Mouse (Mus musculus) right cerebral cortex, postnatal 10 days (tissue): ENCODE data around the gene Vegfb.
"Not testable (repeated sequence)": the region's sequence is repeated elsewhere in the genome, so short reads cannot be mapped to it uniquely, and the experiment has no call there.

ENCODE experiments used
- DNase-seq, 2 experiments: peaks; one replicate each; pipeline ENCODE4 v3.0.0; 2021; ENCODE audit warnings: low spot score in 2 of 2

Gene Vegfb

DNA sequence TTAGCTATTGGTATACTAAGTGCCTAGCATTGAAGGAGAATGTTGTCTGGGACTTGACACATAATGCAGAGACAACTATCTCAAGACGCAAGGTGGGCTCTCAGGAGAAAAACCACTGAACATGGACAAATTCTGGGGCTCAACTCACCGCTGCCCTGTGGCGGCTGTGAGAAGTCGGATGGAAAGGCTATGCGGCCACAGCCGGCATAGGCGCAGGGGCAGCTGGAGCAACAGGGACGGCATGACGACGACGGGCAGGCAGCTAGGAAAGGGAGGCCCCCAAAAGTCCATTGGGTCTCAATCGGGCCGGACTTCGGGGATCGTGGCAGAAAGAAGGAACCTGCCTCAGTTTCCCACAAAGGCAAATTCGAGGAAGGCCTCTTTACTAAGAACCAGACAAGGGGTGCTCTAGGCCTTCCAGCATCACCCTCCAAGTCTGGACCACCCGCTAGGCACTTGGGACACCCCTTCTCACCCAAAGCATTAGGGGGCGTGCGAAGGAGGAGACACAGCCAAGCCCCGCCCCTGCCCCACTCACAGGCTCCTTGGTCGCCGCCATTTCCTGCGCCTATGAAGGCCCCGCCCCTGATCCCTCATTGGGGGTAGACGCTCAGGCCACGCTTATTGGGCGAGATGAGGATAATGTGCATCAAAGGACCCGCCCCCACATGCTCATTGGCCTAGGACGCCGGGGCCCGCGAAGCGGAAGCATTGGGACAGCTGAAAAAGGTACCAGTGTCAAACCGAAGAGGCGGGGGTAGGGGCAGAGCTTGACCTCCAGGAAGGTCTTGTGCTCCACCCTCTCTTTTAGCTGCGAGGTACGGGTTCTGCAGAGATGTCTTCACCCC lies 4.8 kb upstream of the Vegfb start, which contains the start of gene Dnajc4:
Gene Dnajc4, minus strand, starts transcription at position 562 of the 848 bp plus-strand sequence.
- peak; percentile 98 for DNase-seq

DNA sequence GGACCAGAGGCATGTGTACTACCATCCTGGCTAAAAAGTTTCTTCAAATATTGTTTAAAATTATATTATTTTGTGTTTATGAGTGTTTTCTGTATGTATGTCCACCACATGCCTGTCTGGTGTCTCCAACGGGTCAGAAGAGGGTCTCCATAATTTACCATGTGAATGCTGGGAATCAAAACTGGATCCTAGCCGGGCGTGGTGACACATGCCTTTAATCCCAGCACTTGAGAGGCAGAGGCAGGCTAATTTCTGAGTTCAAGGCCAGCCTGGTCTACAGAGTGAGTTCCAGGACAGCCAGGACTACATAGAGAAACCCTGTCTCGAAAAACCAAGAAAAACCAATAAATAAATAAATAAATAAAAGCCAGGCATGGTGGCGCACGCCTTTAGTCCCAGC lies 3.7 kb upstream of the Vegfb start:
- DNase-seq, result not testable (repeated sequence)

DNA sequence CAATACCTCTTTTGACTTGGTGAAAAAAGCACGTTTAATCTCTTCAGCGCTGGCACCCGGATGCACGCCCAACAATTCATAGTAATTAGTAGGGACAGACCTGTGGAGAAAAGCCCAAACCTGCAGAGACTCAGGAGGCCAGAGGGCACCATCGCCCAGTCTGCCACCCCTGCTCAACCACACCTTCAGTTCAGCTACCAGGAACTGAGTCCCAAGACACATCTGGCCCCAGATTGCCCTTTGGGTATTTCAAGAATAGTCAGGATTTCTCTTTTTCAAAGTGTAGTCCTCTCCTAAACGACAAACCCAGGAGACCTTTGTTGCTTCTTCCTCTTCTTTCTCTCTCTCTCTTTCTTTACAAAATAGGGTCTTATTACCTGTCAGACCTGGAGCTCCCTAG lies 3.3 kb upstream of the Vegfb start:
- DNase-seq, result no peak

DNA sequence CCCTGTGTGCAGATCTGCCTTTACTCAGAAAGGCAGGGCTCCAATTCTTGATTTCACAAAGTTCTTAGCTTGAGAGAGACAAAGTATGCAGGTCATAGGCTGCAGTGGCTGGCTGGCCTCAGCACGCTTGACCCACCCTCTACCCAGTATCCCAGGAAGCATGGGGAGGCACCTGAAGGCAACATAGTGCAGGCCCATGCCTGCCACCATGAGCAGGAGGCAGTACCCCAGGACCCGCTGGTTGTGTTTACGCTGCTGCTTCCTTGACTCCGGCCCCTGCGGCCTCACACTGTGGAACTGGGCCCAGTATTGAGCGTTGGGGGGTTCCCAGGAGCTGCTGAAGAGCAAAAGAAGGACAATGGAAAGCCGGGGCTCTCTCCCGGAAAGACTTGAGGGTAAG lies 1.8 kb upstream of the Vegfb start:
- peak in 1 of 2 experiments; percentile 33 for DNase-seq

DNA sequence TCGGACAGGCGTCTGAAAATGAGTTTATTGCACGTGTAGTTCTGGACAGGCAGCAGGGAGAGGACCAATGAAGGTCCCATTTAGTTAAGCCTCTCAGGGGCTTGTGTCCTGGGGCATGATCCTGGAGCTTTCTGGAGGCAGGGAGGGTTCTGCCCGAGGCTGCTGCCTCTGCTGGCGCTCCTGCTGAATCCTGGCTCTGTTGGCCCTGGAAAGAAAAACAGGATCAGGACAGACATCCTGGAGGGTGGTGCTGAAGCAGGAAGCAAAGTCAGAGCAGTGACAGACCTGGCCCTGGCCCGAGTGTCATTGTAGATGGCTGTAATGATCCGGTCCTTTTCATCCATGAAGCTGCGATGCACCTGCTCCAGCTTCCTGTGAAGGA lies 444 bp upstream of the Vegfb start:
- no peak for DNase-seq

DNA sequence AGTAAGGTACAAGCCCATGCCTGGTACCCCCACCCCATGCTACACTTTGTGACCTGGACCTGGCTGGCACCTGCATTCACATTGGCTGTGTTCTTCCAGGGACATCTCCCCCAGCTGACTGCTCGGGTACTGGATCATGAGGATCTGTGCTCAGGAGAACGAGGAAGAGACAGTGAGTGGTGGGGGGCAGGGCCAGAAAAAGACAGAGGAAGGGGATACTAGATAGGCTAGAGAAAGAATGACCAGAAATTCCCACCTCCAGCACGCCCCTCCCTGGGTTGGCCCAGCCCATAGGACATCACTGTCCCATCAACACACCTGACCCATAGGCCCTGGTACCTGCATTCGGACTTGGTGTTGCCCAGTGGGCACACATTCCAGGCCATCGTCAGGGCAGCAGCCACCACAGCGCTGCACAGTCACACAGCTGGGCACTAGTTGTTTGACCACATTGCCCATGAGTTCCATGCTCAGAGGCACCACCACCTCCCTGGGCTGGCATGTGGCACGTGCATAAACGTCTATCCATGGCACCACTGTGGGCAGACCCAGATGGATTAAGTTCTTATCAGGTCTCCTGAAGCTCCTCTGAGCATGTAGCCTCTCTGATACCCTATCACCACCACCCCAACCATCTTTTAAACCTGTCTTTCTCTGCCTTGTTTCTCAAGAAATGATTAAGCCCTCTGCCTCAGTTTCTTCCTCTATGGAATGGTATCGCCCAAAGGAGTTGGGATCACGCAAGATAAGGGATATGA lies 1.3 kb downstream of the Vegfb start:
- peak in 1 of 2 experiments; percentile 30 for DNase-seq

DNA sequence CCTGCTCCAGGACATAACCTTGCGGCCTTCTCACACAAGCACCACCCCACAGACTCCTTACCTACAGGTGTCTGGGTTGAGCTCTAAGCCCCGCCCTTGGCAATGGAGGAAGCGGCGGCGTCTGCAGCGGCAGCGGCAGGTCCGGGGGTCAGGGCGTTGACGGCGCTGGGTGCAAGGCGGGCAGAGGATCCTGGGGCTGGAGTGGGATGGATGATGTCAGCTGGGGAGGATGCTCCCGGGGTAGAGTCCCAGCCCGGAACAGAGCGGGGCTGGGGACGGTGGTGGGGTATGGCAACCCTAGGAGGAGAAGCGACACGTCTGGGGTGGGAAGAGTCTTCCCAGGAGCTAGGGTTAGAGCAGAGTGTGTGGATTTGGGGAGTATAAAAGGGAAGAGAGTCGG lies 2.2 kb downstream of the Vegfb start:
- DNase-seq, result peak in 1 of 2 experiments; percentile 28

DNA sequence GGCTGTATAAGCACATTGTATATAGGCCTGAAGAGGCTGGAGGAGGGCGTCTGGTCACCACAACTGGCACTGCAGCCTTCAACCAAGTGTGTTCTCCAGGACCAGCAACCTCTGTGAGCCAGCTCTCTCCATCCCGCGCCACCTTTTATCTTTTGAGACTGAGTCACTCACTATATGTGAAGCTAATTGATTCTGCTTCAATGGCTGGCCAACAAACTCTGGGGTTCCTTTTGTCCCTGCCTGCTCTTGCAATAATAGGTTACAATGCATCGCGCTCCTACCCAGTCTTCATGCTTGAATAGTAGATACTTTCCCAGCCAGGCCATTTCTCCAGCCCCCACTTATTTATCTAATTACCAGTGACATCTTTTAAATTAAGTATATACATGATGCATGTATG lies 3.8 kb downstream of the Vegfb start:
- DNase-seq, result no peak

DNA sequence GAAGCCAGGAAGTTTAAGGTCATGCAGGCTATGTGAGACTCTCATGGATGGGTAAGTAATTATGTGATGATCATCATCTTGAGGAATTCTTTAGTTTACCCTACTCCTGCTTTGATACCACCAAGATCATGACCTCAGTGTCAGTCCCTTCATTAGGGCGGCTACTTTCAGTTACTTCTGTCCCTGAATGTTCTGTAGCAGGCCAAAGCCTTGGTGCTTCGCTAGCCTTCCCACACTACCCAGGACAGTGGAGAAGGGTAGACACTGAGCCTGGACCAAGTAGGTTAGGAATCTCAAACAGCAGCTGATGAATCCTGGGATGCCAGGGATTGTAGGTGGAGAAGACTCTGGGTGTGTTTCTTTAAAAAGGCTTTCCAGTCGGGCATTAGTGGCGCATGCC lies 6.0 kb downstream of the Vegfb start:
- DNase-seq, result no peak

DNA sequence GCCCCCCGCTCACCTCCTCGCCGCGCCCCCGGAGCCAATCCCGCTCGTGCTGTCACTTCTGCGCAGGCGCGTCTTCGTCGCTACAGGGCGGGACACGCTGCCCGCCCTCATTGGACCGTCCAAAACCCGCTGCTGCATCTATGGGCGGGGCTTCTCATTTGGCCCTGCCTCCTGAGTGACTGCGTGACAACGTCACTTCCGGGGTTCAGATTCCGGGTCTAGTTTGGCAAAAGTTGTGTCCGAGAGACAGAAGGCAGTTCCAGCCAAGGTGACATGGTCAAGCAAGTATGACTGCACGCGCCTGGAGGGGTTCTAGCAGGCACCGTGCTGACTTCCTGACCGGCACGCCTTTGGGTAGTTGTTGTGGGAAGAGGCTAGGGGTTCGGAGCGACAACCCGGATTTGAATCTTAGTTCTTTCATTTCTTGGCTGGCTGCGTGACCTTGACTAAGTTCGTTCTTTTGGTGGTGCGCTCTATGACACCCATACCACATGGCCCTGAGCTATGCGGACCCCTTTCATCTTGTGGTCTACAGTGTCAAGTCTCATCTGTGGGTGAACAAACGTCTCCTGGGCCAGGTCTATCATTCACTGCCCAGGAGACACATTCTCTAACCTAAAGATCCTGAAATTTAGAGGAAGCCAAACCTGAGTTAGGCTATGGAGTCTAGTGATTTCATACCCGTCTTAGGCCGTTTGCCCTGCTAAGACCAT lies 6.9 kb downstream of the Vegfb start, which contains the start of gene Fkbp2:
Gene Fkbp2, minus strand, starts transcription at position 121 of the 713 bp plus-strand sequence.
- DNase-seq, result peak; percentile 99

DNA sequence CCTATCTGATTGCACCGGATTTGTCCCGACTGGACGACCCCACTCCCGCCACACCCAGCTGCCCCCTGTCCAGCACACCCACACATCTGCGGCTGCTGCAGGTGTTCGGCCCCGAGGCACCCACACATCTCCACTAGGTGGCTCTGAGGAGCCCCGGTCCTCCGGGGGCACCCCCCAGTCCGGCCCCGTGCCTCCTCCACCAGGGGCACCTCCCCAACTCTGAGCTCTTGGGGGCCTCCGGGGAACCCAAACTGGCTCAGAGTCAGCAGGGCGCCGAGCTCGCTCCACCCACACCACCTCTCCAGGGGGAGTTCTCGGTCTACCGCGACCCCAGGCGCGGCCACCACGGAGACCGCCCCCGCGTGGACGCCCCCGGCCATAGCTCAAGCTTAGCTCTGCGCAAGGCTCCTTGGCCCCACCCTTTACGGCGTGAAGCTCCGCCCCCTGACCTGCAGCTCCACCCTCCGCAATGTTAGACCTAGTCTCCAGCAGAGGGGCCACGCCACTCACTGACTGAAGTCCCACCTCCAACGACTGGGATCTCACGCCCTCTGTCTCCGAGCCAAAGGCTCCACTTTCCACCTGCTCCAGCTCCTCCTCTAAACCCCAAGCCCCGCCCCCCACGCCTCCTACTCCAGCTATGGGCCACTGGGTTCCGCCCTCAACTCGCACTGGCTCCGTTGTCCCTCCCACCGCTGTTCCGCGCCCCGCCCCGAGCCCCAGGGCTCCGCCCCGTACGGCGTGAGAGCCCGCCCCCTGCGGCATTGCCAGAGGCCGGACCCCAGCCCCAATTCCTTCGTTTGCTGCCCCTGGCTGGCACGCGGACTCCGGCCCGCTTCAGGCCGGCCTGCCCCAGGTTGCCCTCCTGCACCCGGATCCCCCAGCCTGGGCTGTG lies 7.7 kb downstream of the Vegfb start:
- peak; percentile 100 for DNase-seq

DNA sequence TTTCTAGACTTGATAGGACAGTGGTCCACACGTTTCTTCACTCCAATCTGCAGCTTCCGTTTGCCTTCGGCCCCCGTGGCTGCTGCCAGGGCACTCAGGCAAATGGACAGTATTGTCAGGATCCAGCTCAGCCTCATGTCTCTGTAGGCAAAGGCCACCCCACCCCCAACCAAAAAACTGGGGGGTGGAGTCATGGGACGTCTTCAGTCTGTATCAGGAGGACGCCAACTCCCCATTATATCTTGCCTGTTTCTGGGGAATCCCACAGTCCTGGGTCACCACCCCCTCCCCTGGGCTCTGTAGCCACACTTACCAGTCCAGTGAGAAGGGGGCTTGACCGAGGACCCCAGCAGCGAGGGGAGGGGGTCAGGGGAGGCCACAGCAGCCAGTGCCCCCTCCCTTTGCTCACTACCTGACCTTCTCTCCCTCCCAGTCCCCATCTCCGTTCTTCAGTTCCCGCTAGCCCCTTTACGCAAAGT lies 8.4 kb downstream of the Vegfb start:
- peak; percentile 70 to 81 for DNase-seq

DNA sequence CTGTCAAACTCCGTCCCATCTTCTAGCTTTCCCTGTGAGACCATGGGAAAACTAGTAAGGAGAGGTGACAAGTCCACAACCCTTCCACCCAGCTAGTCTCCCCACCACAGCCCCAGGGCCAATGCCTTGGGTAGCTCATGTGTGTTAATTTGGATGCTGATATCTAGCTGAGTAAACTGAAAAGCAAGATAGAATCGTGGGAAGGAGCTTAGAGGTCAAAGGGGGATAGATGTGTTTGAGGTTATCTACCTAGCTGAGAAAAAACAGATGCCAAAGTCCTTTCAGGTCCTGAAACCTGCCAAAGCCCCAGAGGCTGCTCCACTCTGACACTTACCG lies 8.8 kb downstream of the Vegfb start:
- DNase-seq, result no peak

DNA sequence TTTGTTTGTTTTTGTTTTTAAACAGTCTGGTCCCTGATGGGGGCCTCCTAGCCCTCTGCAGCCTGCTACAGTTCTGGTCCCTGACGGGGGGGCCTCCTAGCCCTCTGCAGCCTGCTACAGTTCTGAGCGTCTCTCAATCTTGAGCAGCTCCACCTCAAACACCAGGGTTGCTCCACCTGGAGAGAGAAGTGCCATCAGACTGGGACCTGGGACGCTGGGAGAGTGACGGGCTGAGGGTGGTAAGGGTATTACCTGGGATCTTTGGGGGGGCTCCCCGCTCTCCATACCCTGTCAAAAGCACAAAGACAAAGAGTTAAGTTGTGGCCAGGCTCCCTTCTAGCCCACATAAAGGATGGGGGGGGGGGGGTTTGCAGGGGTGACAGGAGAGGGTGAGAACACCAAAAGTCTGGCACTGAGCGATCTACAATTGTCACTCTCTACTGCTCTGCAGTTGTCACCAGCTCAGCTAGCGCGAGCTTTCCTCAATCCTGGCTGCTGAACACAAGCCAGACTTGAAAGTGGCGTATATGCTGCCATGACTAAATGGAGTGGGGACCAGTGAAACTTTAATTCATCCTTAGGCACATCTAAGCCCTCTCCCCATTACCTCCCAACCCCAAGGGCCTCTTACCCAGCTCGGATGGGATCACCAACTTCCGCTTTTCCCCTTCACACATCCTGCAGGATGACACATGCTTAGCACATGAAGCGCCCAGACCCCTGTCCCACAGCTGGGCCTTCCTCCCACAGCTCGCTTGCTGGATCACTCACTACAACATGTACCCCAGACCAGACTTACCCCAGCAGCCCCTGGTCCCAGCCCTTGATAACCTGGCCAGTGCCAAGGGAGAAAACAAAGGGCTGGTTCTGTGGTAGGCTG lies 9.5 kb downstream of the Vegfb start:
- no peak for DNase-seq

DNA sequence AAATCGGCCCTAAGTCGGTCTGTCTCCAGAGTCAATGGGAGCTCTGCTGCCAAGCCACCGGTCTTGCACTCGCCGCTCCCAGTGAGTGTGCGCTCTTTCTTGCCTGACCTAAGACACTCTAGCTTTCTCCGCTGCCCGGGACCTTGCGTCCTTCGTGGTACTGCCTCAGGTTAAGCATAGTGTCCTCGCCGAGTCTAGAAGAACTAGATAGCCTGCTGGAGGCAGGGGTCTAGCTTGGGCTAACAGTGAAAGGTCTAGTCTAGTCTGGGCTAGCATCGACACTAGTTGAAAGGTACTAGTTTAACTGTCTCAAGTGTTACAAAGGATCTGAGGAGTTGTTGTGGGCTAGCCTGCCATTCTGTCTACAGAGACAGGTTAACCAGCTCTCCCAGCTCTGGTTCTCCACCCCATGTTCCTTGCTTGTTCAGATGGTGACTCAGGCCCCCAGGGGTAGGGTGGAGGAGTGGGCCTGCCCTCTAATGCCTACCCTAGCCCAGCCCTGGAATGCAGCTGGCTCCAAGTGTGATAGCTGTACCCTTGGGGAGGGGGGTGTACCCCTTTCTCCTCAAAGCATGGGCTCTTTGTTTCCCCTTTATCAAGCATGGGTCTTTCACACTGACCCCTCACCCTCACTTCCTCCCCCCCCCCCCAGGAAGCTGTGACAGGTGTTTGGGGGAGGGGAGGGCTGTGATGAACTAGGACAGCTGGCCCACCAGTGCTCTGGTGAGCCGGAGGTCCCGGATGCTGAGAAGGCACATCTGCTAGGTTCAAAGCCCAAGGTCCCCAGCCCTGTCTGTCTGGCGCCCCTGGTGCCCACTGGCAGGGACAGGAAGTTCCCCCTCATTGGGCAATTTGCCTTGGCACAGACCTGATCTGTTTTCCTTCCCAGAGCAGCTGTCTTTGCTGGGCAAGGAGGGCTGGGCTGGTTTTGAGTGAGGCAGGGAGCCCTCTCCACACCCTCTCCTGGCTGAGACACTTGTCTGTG lies 11.6 kb downstream of the Vegfb start, which contains the start of gene Plcb3:
Gene Plcb3, minus strand, starts transcription at position 934 of the 985 bp plus-strand sequence.
- peak; percentile 89 to 92 for DNase-seq

DNA sequence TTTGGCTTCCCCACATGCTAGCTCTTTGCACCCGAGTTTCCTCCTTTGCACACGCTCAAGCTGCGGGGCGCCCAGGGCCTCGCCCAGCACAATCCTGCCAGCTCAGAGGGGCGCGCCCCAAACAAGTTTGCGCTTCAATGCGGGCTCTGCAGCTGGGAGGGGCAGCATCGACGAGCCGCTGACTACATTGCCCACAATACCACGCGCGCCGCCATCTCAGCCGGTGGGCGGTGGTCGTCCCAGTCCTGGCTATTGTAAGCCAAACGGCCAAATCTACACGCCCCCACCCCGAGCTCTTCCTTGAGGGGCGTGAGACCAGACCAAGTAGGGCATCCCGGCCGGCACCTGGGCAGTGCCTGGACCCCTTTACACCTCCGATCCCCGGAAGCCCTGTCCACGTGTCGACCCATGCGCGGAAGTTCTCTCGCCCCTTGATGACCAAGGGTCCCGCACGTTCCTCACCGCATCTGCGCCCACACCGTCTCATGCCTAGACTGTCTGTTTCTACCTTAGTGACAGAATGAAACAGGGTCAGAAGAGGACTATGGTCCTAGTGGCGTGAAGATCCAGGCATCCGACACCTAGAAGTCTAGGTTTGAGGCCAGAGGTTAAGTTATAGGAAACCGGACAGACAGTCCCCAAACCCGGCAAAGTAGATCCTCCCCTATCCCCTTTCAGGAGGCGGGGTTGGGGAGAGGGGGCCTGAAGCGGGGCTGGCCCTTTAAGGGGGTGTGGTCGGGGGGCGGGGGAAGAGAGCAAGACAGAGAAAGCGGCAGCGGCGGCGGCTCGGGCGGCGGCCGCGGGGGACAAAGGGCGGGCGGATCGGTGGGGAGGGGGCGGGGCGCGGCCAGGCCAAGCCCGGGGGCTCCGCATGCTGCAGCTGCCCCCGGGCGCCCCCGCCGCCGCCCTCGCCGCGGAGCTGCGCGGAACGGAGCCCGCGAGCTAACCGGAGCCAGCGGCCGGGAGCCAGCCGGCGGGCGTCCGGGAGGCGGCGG lies 12.9 kb downstream of the Vegfb start, which contains the start of gene Ppp1r14b:
Gene Ppp1r14b, plus strand, starts transcription at position 758 of the 995 bp plus-strand sequence.
- DNase-seq, result peak; percentile 88

DNA sequence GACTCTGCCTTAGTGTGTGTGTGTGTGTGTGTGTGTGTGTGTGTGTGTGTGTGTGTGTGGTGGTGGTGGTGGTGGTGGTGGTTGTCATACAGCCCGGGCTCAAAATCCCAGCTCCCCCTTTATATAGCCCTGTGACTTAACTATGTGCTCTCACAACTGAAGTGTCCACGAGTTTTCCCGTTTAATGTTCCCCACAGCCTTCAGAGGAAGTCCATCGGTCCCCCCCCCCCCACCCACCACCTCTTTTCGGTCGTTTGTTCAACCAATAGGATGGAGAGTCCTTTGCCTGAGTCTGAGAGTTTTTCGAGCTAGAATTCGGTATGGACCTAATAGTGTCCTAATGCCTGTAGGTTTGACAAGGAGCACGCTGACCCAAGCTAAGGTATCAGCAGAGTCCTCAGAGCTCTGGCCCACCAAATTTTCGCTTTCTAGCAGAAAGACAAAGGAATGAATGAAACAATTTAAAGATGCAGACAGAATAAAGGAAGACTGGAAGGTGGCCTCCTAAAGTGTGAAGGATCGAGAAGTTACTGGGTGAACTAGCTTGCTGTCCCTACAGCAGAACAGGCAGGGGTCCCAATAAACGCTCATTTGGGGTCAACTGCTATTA lies 13.8 kb downstream of the Vegfb start:
- DNase-seq, result no peak
